Mouse (Mus musculus) thymus, adult 2 months (tissue): ENCODE results near the gene Fam126a.

Experiments
- CTCF ChIP-seq: fragments of 200-500 bp; IDR thresholded peaks from 2 replicates; pipeline ENCODE4 v1.5.1; 2012; ENCODE audit warnings: mild to moderate bottlenecking, control low read depth, low read length, moderate library complexity, borderline replicate concordance; ENCODE audit not compliant: control insufficient read depth, poor library complexity, insufficient read depth; ENCODE audit errors: extremely low read depth
- POLR2A ChIP-seq: fragments of 200-500 bp; IDR thresholded peaks from 2 replicates; pipeline ENCODE4 v1.6.1; 2012; ENCODE audit warnings: mild to moderate bottlenecking, low read length, control low read depth, moderate library complexity; ENCODE audit not compliant: control insufficient read depth, poor library complexity, insufficient read depth; ENCODE audit errors: extremely low read depth

DNA sequence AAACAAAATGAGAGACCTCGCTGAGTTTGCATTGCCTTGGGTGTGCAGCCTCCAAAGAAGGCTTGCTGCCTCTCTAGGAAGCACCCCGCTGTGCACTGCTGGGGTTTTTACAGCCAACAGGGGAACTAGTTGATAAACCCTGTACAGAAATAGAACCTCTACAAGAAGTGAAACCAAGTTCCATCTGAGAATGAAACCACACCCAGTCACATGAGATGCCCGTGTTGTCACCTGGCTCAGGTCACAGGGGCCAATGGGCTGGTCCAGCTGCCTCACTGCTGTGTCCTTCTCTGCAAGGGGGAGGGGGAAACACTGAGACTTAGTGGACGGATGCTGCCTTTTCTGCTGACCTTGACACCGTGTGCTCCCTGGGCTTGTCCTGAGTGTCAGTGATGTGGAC is 156.0 kb downstream of the Fam126a start:
- TF ChIP-seq CTCF, result no peak
- no peak for TF ChIP-seq POLR2A
